Mouse (Mus musculus) lung, postnatal 0 days (tissue): Measurements from ENCODE around the gene Slain2.

Experiments used
- CTCF ChIP-seq: IDR thresholded peaks from 2 replicates; pipeline ENCODE4 v1.5.1; 2016; ENCODE audit warnings: antibody characterized with exemption, mild to moderate bottlenecking
- EP300 ChIP-seq: IDR thresholded peaks from 2 replicates; pipeline ENCODE4 v1.6.1; 2016; ENCODE audit warnings: antibody characterized with exemption, mild to moderate bottlenecking, control low read depth

DNA sequence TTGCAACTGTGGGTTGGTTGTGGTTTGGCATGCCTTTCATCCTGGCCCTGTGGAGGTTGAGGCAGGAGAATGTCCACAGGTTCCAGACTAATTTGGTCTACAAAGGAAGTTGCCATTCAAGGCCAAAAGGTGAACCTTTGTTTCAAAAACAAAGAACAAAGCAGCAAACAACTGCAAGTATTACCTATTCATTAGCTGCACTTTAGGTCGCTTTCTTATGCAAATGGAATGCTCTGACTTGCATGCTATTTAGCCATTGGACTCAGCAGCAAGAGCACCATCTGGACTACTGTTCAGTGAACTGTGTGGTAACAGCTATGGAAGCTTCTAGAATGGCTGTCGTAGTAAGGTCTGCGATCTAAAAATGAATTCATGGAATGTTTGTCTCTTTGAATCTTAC is 11.8 kb upstream of the Slain2 start:
- TF ChIP-seq CTCF (no peak), EP300 (no peak)
